Mouse (Mus musculus) CH12.LX (cell line): ENCODE measurements around the gene Hist1h3a. TPM values are rescaled to one million over a fixed set of nuclear protein-coding genes. Genes with fewer than 3 reads are reported as not detected.
"Not testable (repeated sequence)": the region's sequence is repeated elsewhere in the genome, so short reads cannot be mapped to it uniquely, and the experiment has no call there.

Experiments used
- DNase-seq: peaks from one replicate; pipeline ENCODE4 v3.0.0-alpha.2; 2013; ENCODE audit errors: extremely low read depth
- H3K27ac ChIP-seq: 2 replicates; pipeline ENCODE4 v1.5.1; 2012; ENCODE audit warnings: low read depth, mild to moderate bottlenecking, control low read depth, moderate library complexity; ENCODE audit not compliant: insufficient read depth
- H3K27me3 ChIP-seq: replicated peaks from 2 replicates; pipeline ENCODE3; 2012; ENCODE audit warnings: inconsistent platforms
- H3K36me3 ChIP-seq, 2 experiments: replicated peaks in 1 of 2; 2 replicates each; pipeline versions ENCODE3 to v1.6.1; 2012; ENCODE audit warnings: inconsistent platforms in 1 of 2, low read length in 1 of 2, mild to moderate bottlenecking in 1 of 2, mixed read lengths in 1 of 2, moderate library complexity in 1 of 2; ENCODE audit not compliant: control insufficient read depth in 1 of 2, insufficient read depth in 1 of 2
- H3K4me1 ChIP-seq, 2 experiments: 2 replicates each; pipeline ENCODE4 v1.6.1; 2012; ENCODE audit warnings: inconsistent platforms in 1 of 2, moderate library complexity in 1 of 2; ENCODE audit not compliant: insufficient read depth in 2 of 2, control insufficient read depth in 1 of 2
- H3K4me2 ChIP-seq: 2 replicates; pipeline ENCODE4 v1.6.1; 2012; ENCODE audit warnings: low read depth, mild to moderate bottlenecking, control low read depth; ENCODE audit not compliant: poor library complexity, insufficient read depth, severe bottlenecking
- H3K4me3 ChIP-seq, 3 experiments: fragments of 150-350 bp in 1 of 3; sonication (generic) in 1 of 3; replicated peaks in 1 of 3; 2 replicates each; pipeline versions ENCODE3 to v1.5.1; 2011 to 2012; ENCODE audit warnings: low read depth in 2 of 3, low read length in 2 of 3, mild to moderate bottlenecking in 2 of 3, moderate library complexity in 2 of 3, control low read depth in 1 of 3, improper control_type of control experiment in 1 of 3, inconsistent platforms in 1 of 3, mixed read lengths in 1 of 3; ENCODE audit not compliant: poor library complexity in 1 of 3
- H3K79me2 ChIP-seq: replicated peaks from 2 replicates; pipeline ENCODE4 v1.6.1; 2012; ENCODE audit warnings: mild to moderate bottlenecking, moderate library complexity; ENCODE audit not compliant: control insufficient read depth, poor library complexity, insufficient read depth, severe bottlenecking; ENCODE audit errors: extremely low read depth
- H3K9ac ChIP-seq: 2 replicates; pipeline ENCODE4 v1.6.1; 2012; ENCODE audit warnings: low read depth, mild to moderate bottlenecking, control low read depth, moderate library complexity; ENCODE audit not compliant: insufficient read depth
- H3K9me3 ChIP-seq: replicated peaks from 2 replicates; pipeline ENCODE3; 2012; ENCODE audit warnings: low read length, inconsistent platforms, mixed read lengths
- CHD2 ChIP-seq: IDR thresholded peaks from 2 replicates; pipeline ENCODE4 v1.6.1; 2011; ENCODE audit warnings: low read length, improper control_type of control experiment
- ELF1 ChIP-seq: IDR thresholded peaks from 2 replicates; pipeline ENCODE4 v1.6.1; 2014; ENCODE audit warnings: low read depth, mild to moderate bottlenecking, inconsistent platforms, low read length, improper control_type of control experiment
- HCFC1 ChIP-seq: IDR thresholded peaks from 2 replicates; pipeline ENCODE4 v1.6.1; 2012; ENCODE audit warnings: low read depth, mild to moderate bottlenecking, inconsistent platforms, low read length, improper control_type of control experiment
- MAX ChIP-seq: IDR thresholded peaks from 2 replicates; pipeline ENCODE4 v1.6.1; 2011; ENCODE audit warnings: low read length, improper control_type of control experiment
- MAZ ChIP-seq: IDR thresholded peaks from 2 replicates; pipeline ENCODE4 v1.6.1; 2012; ENCODE audit warnings: low read depth, mild to moderate bottlenecking, inconsistent platforms, low read length, improper control_type of control experiment, moderate library complexity
- MEF2A ChIP-seq: IDR thresholded peaks from 2 replicates; pipeline ENCODE4 v1.6.1; 2014; ENCODE audit warnings: low read depth, mild to moderate bottlenecking, inconsistent platforms, low read length, improper control_type of control experiment, borderline replicate concordance
- MXI1 ChIP-seq: IDR thresholded peaks from 2 replicates; pipeline ENCODE4 v1.6.1; 2011; ENCODE audit warnings: mild to moderate bottlenecking, low read depth, low read length, improper control_type of control experiment
- NELFE ChIP-seq: IDR thresholded peaks from 2 replicates; pipeline ENCODE4 v1.6.1; 2011; ENCODE audit warnings: low read depth, low read length, improper control_type of control experiment
- NRF1 ChIP-seq: IDR thresholded peaks from 2 replicates; pipeline ENCODE4 v1.6.1; 2014; ENCODE audit warnings: low read depth, mild to moderate bottlenecking, inconsistent platforms, low read length, improper control_type of control experiment, moderate library complexity
- POLR2A ChIP-seq: IDR thresholded peaks from 2 replicates; pipeline ENCODE4 v1.6.1; 2011; ENCODE audit warnings: low read depth, mild to moderate bottlenecking, improper control_type of control experiment, low read length
- POLR2AphosphoS2 ChIP-seq: IDR thresholded peaks from 2 replicates; pipeline ENCODE4 v1.6.1; 2011; ENCODE audit warnings: low read depth, low read length, improper control_type of control experiment
- RCOR1 ChIP-seq: conservative IDR thresholded peaks from 2 replicates; pipeline ENCODE4 v1.6.1; 2012; ENCODE audit warnings: low read depth, mild to moderate bottlenecking, inconsistent platforms, low read length, improper control_type of control experiment
- SIN3A ChIP-seq: IDR thresholded peaks from 2 replicates; pipeline ENCODE4 v1.6.1; 2012; ENCODE audit warnings: low read length, improper control_type of control experiment, inconsistent platforms
- TBP ChIP-seq: conservative IDR thresholded peaks from 2 replicates; pipeline ENCODE4 v1.6.1; 2011; ENCODE audit warnings: low read depth, low read length, improper control_type of control experiment
- TCF12 ChIP-seq: IDR thresholded peaks from 2 replicates; pipeline ENCODE4 v1.6.1; 2014; ENCODE audit warnings: low read depth, mild to moderate bottlenecking, inconsistent platforms, low read length, improper control_type of control experiment
- UBTF ChIP-seq: IDR thresholded peaks from 2 replicates; pipeline ENCODE4 v1.6.1; 2012; ENCODE audit warnings: low read depth, mild to moderate bottlenecking, inconsistent platforms, low read length, improper control_type of control experiment, moderate library complexity
- ZMIZ1 ChIP-seq: IDR thresholded peaks from 2 replicates; pipeline ENCODE4 v1.6.1; 2012; ENCODE audit warnings: low read depth, mild to moderate bottlenecking, inconsistent platforms, low read length, improper control_type of control experiment
- dilution Hi-C: fragments of 300-500 bp; cut with MboI; formaldehyde crosslinking; loops from 2 replicates; pipeline ENCODE4 v1.14.3; 2020; ENCODE audit warnings: low sequenced_read_pairs; ENCODE audit not compliant: extremely low pct_unique_long_range_greater_than_20kb, extremely low pct_ligation_motif_present
- in situ Hi-C: fragments of 300-500 bp; cut with MboI; formaldehyde crosslinking; loops from 3 replicates; pipeline ENCODE4 v1.14.3; 2019; ENCODE audit warnings: low sequenced_read_pairs, low pct_ligation_motif_present, low pct_unique_long_range_greater_than_20kb, mixed read lengths
- polyA plus RNA-seq: library from polyadenylated mRNA; unstranded; fragments of >175 nt; gene quantifications from 2 replicates; pipeline ENCODE4 v1.2.1, GENCODE M21; 2012; ENCODE audit warnings: low read depth; ENCODE audit not compliant: insufficient read length
- total RNA-seq, 2 experiments: library from RNA; depleted of rRNA; stranded (reverse); fragments of 300-350 nt in 1 of 2; fragments of >200 nt in 1 of 2; gene quantifications; 2 replicates each; pipeline ENCODE4 v1.2.3; 2012 to 2014

Gene Hist1h3a
- total and polyA plus RNA-seq, 3 experiments, result 3.2 to 1,392 (median 78.5) TPM

DNA sequence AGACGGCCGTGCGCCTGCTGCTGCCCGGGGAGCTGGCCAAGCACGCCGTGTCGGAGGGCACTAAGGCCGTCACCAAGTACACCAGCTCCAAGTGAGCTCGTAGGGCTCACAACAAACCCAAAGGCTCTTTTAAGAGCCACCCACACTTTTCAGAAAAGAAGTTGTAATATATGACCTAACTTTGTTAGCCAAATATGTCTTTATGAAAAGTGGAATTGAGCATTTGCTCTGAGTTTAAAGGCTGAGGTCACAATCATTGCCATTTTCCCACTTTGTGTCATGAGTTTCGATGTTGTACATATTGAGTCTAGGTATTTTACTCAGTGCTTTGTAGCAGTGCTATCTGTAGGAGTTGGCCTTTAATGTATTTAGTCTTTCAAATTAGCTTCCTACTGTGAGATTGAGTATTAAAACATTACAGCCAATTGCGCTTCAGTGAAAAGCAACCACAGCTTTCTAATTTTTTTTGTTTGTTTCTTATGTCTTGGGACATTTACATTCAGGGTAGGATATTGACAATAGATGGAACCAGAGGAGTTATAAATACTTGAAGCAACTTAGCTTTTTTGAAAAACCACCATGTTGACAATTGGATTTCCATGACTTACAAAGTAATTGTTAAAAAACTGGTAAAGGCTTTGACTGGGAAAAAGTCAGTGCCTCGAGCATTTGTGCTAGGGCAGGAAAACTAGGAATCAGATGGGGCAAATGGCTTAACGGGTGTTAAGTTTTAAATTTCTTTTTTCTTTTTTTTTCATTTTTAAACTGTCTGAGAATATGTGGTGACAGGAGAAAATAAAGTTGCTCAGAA lies 14.9 kb downstream of the Hist1h3a start (continued):
- TF ChIP-seq MEF2A (no peak), MAX (no peak), CHD2 (no peak; the same call in none of the 2 replicates), ELF1 (no peak), MAZ (no peak), HCFC1 (no peak; the same call in 1 of the 2 replicates), TCF12 (no peak), NRF1 (no peak), NELFE (0 out of 2 replicates have a peak, but pooled peaks have one; percentile 60)

DNA sequence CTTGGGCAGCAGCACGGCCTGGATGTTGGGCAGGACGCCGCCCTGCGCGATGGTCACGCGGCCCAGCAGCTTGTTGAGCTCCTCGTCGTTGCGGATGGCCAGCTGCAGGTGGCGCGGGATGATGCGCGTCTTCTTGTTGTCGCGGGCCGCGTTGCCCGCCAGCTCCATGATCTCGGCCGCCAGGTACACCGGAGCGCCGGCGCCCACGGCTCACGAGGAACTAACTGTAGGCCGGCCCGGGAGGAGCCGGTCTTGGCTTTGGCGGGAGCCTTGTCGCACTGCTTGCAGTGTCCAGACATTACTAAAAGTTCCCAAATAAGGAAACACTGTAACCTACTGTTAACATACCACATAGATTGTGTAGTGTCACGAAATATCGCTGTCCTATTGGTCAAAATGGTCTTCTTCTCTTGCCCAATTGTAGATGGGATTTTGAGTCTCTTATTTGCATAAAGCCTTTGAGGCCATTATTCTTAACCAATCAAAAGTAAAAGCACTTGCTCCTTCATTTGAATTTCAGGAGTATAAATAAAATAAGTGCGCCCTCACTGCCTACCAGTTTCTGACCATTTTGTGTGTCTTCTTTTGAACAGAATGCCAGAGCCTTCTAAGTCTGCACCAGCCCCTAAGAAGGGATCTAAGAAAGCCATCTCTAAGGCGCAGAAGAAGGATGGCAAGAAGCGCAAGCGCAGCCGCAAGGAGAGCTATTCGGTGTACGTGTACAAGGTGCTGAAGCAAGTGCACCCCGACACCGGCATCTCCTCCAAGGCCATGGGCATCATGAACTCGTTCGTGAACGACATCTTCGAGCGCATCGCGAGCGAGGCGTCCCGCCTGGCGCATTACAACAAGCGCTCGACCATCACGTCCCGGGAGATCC lies 15.7 kb downstream of the Hist1h3a start, which contains the start of gene Hist1h2bb:
Gene Hist1h2bb, plus strand, starts transcription at position 534 of the 880 bp plus-strand sequence.
- TF ChIP-seq TBP (peak; percentile 99), HCFC1 (peak; percentile 63), ELF1 (0 out of 2 replicates have a peak, but pooled peaks have one; percentile 8), UBTF (peak; percentile 94; the same call in 1 of the 2 replicates), RCOR1 (peak; percentile 52), POLR2AphosphoS2 (peak; percentile 99; the same call in 1 of the 2 replicates), SIN3A (peak; percentile 57; the same call in 1 of the 2 replicates), MEF2A (peak; percentile 50; the same call in 1 of the 2 replicates), ZMIZ1 (peak; percentile 99), NRF1 (peak; percentile 76), CHD2 (peak; percentile 93), TCF12 (peak; percentile 96), MXI1 (peak; percentile 72), NELFE (peak; percentile 99), POLR2A (peak; percentile 97)
- Histone ChIP-seq H3K4me1 (peaks cover 3 to 45% of the 10 kb centered on the region in 2 experiments; a peak in 3 of 4 replicates), H3K27ac (peak within 1 kb of the TSS; percentile 99), H3K4me2 (peak within 1 kb of the TSS; percentile 93; the same call in 1 of the 2 replicates), H3K9ac (peak within 1 kb of the TSS; percentile 99), H3K4me3 (peak within 1 kb of the TSS; percentile 4 to 49 (median 49))
- dilution Hi-C loops, result loop anchor here (10.0 kb wide), 1 partner anchor 52 kb away; the partner anchor contains the start of genes Hist1h1t and Hist1h4c
- DNase-seq, result peak; percentile 94
- H3K9me3 ChIP-seq, H3K27me3 ChIP-seq, H3K36me3 ChIP-seq, H3K79me2 ChIP-seq, in situ Hi-C loops: not testable (repeated sequence)
